In the genomic region with DNA sequence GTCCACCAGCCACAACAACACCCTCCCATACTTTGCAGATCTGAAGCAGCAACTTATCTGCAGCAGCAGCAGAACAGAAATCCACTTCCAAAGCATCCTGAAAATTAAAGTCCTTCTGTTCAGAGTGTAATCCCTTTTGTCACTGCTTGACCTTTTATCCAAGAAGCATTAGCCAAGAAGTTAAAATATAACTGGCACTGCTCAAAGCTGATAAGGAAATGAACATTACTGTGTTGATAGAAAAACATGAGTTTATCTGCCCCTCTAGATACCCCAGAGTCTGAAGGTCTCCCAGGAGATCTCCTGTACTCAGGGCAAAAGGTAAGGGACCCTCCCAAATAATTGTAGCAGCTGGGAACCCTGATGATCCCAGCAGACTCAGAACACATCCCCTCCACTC, we compare ENCODE assay signal across 23 mouse cellular contexts. TPM values are rescaled to one million over a fixed set of nuclear protein-coding genes. Genes with fewer than 3 reads are reported as not detected.
"Had no signal": no experiment of that assay in that cellular context is flagged by ENCODE, and none has a peak within 500 bp of the region (broad histone marks: within the 10 kb centered on the region; RNA-seq: fewer than 3 reads in every experiment).

No protein-coding gene starts in this region.

- H3K4me1 ChIP-seq: hindbrain, embryonic 12.5 days; limb, embryonic 10.5 days; lung, embryonic 15.5 days; megakaryocyte, embryonic 14.5 days; midbrain, embryonic 12.5 days had no signal

- DNase-seq: kidney, adult 11 months; kidney, adult 9 months; kidney, postnatal 4 days; lung, postnatal 14 days; right cerebral cortex, postnatal 14 days; thymus, postnatal 36 days had no signal

- ATAC-seq: hindbrain, embryonic 16.5 days had no signal

- H3K27me3 ChIP-seq: hindbrain, embryonic 12.5 days; lung, embryonic 15.5 days; megakaryocyte, embryonic 14.5 days; midbrain, embryonic 12.5 days had no signal

- H3K9me3 ChIP-seq: hindbrain, embryonic 12.5 days; limb, embryonic 10.5 days; lung, embryonic 15.5 days; megakaryocyte, embryonic 14.5 days; midbrain, embryonic 12.5 days had no signal

- H3K4me3 ChIP-seq: hindbrain, embryonic 12.5 days; layer of hippocampus, adult 2 months; limb, embryonic 10.5 days; lung, embryonic 15.5 days; megakaryocyte, embryonic 14.5 days; midbrain, embryonic 12.5 days had no signal

- H3K27ac ChIP-seq: hindbrain, embryonic 12.5 days; kidney, postnatal 0 days; layer of hippocampus, adult 2 months; limb, embryonic 10.5 days; lung, embryonic 15.5 days; macrophage; midbrain, embryonic 12.5 days had no signal

- H3K36me3 ChIP-seq: hindbrain, embryonic 12.5 days; limb, embryonic 10.5 days; lung, embryonic 15.5 days; midbrain, embryonic 12.5 days had no signal

- H3K4me2 ChIP-seq: hindbrain, embryonic 12.5 days; lung, embryonic 15.5 days; midbrain, embryonic 12.5 days had no signal

- H3K9ac ChIP-seq: hindbrain, embryonic 12.5 days; lung, embryonic 15.5 days; midbrain, embryonic 12.5 days had no signal

RNA-seq across cellular contexts. Expression of a gene that starts 42.8 kb away (rescaled TPM):
- total RNA-seq: layer of hippocampus, adult 2 months; left cerebral cortex, adult 18-20 months; left cerebral cortex, postnatal 10 days; midbrain, postnatal 0 days had no signal
- polyA plus RNA-seq: hindbrain, embryonic 12.5 days; hindbrain, embryonic 16.5 days; limb, embryonic 10.5 days; limb, embryonic 14.5 days; lung, embryonic 15.5 days; macrophage; midbrain, embryonic 12.5 days; midbrain, postnatal 0 days; neural tube, embryonic 14.5 days; thymus, postnatal 0 days had no signal

RNA-seq across cellular contexts. Expression of a gene that starts 44.2 kb away (rescaled TPM):
- total RNA-seq: layer of hippocampus, adult 2 months; layer of hippocampus, postnatal 10 days; left cerebral cortex, adult 18-20 months; left cerebral cortex, postnatal 10 days; midbrain, postnatal 0 days had no signal
- polyA plus RNA-seq: hindbrain, embryonic 12.5 days; hindbrain, embryonic 16.5 days; limb, embryonic 10.5 days; limb, embryonic 14.5 days; liver, embryonic 16.5 days; lung, embryonic 15.5 days; macrophage; midbrain, embryonic 12.5 days; midbrain, postnatal 0 days; neural tube, embryonic 14.5 days; thymus, postnatal 0 days had no signal
